Mouse (Mus musculus): ENCODE results near the gene Slamf7.
"Not testable (repeated sequence)": the region's sequence is repeated elsewhere in the genome, so short reads cannot be mapped to it uniquely, and the experiment has no call there.

The Slamf7 gene

DNA sequence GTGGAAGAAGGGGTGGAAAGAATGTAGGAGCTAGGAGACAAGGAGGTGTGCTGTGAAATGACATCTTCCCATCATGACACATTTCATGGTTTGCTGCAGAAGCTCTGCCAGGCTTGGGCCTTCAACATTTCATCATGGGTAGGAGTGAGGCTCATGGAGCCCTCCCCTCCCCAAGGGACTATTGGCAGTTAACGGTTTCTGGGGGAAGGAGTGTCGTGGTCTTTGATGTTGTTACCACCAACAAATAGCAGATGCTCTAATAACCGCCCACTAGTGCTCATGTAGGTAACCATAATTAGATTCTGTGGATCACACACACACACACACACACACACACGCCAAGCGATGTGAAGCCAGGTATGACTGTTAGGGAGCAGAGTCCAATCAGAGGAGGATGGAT lies at the start of gene Slamf7:
Gene Slamf7 (minus strand): TSS at position 302 of the 400 bp plus-strand sequence.
- DNase-seq = no peak

GRCm38 (mm10) chr1:171698983-171699382 lies 46.1 kb upstream of the Slamf7 start:
- DNase-seq = peak; percentile 4 to 6

DNA sequence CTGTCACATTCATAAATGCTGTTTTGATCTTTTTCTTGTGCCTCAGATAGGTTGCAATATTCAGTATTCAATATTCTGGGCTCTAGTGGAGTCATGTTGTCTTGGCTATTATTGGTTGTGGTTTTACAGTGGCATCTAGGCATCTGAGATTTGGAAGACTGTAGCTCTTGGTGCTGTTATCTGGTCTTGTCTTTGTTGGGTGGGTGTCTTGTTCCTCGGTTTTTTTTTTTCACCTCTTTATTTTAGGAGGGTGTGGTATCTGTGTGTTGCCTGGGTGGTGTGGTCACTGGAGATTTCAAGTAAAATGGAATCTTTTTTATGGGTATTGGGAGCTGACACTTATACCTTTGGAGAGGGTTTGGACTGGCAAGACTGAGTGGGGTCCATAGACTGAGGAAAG lies 41.1 kb upstream of the Slamf7 start:
- DNase-seq = no peak

- DNase-seq = no peak
These were observed 34.5 kb upstream of the Slamf7 start for GRCm38 (mm10) chr1:171687320-171687719.

DNA sequence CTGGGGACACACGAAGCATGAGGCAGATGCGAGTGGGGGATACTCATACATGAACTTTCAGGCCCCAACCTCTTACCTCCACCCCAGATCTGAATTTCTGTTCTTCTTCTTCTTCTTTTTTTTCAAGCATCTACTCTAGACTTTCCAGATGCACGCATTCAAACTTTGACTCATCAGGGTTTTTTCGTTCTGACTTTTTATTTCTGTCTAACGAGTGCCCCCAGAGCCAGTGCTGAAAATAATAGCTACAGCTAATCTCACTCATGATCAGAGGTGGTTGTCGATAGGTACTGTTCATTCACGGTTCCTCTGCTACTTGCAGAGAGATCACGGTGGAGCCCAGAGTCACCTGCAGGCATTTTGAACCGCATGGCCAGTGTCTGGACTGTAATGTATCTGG lies 32.1 kb upstream of the Slamf7 start:
- DNase-seq = no peak

DNA sequence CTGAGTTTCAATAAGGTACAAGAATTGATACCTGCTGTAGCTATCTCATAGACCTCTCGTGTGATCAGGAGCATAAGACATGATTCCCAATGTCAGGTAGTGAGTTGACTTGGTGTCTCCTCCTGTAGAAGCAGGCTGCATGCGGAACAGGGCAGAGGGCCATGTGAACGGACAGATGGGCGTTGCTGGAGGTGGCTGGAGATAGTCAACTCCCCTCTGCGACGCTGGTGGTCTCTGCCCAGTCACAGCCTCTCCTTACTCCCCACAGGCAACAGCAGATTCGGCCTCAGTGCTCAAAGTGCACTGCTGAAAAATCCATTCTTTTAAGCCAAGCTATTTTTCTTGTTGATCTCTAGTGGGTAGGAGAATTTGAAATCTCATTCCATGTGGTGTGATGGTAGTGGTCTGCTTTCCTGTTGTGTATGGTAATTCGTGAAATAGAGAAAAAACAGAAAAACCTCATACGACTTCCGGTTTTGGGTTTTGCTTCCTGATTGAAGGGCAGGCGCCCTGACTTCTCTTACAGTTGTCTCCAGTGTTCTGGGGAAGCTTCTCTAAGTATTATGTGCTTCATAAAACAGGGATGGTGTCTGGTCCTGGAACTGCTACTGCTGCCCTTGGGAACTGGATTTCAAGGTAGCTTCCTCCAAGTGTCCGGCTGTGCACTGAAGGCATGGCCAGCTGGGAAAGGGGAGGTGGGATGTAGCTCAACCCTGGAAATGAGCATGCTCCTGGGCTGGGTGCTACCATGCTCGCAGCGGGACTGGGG lies 28.9 kb upstream of the Slamf7 start, which contains the start of gene Cd48:
Gene Cd48 (plus strand): TSS at position 479 of the 769 bp plus-strand sequence.
- DNase-seq = no peak

DNA sequence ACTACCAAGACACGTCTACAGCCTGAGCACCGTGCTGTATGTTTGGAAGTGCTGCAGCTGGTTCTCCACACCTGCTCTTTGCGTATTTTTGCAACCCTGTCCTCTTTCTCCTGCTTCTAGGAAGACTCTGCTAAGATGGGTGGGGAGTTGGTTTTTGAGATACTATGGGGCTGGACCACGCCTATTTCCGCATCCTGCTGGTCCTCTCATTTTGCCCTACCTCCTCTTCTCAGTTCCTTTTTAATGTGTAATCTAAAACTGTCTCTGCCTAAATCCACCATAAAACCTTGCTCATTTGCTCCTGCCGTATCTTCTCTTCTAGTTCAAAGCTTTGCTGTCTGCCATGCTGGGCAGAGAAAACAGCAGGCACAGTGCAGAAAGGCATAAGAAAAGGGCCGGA lies 28.2 kb upstream of the Slamf7 start:
- DNase-seq = no peak

- no peak for DNase-seq
These were observed 24.9 kb upstream of the Slamf7 start for GRCm38 (mm10) chr1:171677721-171678120.

- no peak for DNase-seq
These were observed 21.6 kb upstream of the Slamf7 start for GRCm38 (mm10) chr1:171674467-171674866.

- peak; percentile 37 for DNase-seq
These were observed 20.1 kb upstream of the Slamf7 start for GRCm38 (mm10) chr1:171672854-171673475.

DNA sequence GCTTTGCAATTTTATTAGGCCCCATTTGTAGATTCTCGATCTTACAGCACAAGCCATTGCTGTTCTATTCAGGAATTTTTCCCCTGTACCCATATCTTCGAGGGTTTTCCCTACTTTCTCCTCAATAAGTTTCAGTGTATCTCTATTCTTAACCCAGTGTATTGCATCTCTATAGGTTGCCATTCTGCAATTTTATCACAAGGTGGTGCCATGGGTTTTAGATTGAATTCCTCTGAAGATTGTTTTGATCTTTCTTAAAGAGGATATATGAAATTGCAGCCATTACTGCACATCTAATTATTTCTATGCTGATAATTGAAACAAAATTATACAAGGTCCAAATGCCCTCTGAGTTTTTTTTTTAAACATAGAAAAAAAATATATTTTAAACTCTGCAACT lies 19.6 kb upstream of the Slamf7 start:
- DNase-seq = not testable (repeated sequence)

DNA sequence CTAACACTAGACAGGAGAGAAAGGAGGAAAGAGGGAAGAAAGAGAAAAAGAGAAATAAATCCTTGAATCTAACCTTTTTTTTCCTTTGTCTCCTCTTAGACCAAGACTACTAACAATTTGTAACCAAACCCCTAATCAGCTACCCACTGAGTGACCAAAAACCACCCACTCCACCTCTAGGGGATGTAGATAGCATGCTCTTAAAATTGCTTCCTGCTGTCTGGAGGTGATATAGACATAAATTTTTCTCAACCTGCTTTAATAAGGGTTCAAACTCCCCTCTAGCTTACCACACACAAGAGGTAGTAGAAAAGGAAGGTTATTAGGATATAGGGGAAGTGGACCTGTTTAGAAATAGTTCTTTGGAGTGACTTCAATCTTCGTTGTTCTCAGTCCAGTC lies 14.3 kb upstream of the Slamf7 start:
- no peak for DNase-seq

GRCm38 (mm10) chr1:171666350-171666749 lies 13.5 kb upstream of the Slamf7 start:
- DNase-seq = no peak

DNA sequence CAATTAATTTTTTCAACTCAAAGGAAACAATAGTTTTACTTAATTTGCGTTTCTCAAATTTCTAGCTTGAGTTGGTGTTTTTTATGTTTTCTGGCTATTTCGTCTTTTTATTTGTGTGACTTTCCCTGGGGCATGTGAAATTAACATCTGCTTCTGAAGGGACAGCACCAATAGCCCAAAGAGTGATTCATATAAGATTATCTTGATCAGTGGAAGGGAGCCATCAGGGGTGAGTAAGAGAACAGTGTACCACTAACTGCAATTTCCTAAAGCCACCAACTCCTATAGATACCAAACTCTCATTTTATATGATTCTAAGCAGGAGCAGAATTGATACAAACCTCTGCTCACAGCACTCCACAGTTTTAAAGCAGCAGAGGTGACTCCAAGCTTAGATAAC lies 10.9 kb upstream of the Slamf7 start:
- DNase-seq = no peak

DNA sequence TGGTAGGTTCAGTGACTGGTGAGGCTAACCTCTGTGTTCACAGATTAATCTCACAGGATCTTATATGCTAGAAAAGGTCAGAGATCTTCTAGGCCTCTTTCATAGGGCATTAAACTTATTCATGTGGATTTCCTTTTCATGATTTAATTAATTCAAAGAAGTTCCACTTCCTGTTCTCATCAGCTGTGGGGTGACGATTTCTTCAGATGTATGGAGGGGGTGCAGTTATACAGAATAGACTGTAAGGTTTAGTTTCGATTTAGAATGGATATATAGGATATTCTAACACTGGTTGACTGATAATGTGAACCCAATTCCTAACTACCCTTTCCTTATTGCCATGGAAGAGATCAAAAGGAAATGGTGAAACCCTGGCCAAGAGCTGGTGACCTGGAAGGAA lies 8.6 kb upstream of the Slamf7 start:
- DNase-seq = no peak

GRCm38 (mm10) chr1:171660423-171660822 lies 7.6 kb upstream of the Slamf7 start:
- no peak for DNase-seq

- no peak for DNase-seq
These were observed 5.7 kb upstream of the Slamf7 start for GRCm38 (mm10) chr1:171658561-171658991.

GRCm38 (mm10) chr1:171648840-171649239 lies 4.0 kb downstream of the Slamf7 start:
- no peak for DNase-seq

DNA sequence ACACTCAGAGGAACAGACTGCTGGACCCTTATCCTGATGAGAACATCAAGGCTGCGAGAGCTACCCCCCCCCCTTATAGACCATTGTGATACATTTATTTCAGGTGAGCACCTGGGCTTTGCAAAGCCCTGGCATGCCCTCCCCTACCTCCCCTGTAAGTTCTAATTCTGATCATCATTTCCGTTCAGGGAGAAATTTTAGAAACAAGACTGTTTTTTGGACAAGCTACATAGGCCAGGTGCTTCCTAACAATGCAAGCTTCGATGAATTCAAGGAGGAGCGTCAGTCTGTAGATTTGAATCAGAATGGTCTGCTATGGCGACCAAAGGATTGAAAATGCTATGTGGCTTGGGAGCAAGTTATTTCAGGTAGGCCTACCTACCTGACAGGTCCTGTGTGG lies 5.1 kb downstream of the Slamf7 start:
- no peak for DNase-seq

DNA sequence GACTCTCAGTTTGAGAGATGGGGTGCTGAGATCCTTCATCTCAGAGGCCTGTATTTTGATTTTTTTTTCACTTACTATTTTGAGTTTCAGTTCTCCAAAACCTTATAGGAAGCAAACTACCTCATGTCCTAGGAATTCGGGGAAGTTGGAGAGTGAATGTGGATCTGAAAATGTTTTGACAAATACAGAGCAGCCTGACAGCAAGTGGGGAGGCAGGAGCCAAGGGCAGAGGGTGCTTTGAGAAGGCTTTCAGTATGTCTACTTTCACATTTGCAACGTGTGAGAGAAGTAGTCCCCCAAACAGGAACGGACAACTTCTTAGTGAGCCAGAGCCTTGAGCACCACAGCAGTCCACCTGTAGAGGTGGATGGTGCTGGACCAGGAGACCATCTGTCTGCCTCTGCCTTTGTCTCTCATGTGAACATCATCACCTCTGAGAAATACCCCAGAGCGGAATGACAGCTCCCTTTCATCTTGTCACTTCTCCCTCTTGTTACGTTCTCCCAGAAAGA lies 6.3 kb downstream of the Slamf7 start:
- DNase-seq = no peak

DNA sequence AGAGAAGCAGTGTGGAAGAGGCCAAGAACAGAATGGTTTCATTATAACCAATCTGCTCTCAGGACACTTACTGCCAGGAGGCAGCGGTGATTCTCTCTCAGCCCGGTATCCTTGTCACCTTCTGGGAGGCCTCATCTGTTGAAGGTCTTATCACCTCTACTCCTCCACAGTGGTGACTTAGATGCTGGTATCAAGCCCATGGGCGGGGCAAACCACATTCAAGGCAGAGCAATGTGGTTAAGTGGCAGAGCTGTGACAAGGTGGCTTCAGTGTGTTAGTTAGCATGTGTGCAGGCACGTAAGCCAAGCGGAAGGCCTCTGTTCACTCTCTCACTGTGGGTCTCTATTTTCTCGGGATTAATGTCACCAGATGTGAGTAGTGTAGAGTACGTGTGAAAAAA lies 9.2 kb downstream of the Slamf7 start:
- DNase-seq = no peak

DNA sequence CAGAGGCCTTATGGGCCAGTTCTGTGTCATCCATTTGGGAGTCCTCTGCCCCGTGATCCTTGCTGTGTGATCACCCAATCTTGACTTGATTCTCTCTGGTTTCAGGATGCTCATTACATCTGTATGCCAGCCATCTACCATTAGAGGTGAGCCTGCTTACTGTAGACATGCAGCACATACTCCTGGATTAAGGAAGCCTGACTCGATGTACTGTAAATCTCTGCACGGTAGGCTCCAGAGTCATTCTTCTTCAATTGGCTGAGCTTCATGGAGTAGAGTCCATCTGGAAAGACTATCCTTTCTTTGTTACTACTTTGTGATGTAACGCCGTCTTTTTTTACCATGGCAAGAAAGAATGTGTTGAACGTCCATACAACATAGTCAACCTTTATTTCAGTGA lies 12.0 kb downstream of the Slamf7 start:
- DNase-seq = no peak

- DNase-seq = no peak
These were observed 14.1 kb downstream of the Slamf7 start for GRCm38 (mm10) chr1:171638686-171639085.

GRCm38 (mm10) chr1:171637101-171637500 lies 15.7 kb downstream of the Slamf7 start:
- no peak for DNase-seq
